Mouse (Mus musculus): ENCODE results near the gene Zkscan14.

- TF ChIP-seq EP300 (IDR thresholded peaks at IDR 0.05; ENCODE audit: low read depth) (no peak), CTCF (IDR thresholded peaks at IDR 0.05; ENCODE audit: low read depth) (no peak)
Measured at GRCm38 (mm10) chr5:145213505-145213904, 11.8 kb upstream of the Zkscan14 start.
